In the genomic region with DNA sequence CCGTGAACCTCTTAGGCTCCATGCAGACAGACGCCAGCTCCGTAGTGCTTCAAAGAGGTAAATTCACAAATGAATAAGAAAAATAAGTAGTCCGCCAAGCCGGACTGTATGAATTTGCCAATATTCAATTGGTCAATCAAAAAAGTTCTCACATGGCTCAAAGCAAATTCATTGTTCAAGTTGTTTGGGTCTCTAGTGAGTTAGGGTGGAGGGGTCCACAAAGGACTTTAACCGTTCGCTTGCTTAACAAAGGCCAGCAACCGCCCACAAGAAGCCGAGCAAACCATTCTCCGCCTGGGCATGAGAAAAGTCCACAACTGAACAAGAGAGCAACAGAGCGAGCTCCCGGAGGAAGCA, we compare ENCODE assay signal across 9 mouse cellular contexts. TPM values are rescaled to one million over a fixed set of nuclear protein-coding genes. Genes with fewer than 3 reads are reported as not detected.
DNase-seq lines count a peak whose midpoint lies in the region; ATAC-seq lines count a peak whose summit lies in the region.
"Had no signal": no experiment of that assay in that cellular context is flagged by ENCODE, and none has a peak within 500 bp of the region (broad histone marks: within the 10 kb centered on the region; RNA-seq: fewer than 3 reads in every experiment).

No protein-coding gene starts in this region.

- H3K4me3 ChIP-seq in neural tube, embryonic 11.5 days (ENCODE audit: low read depth, low read length) = peak overlapping the region; percentile 62
- H3K4me3 ChIP-seq in liver, embryonic 12.5 days = peak overlapping the region; percentile 49

- H3K36me3 ChIP-seq in neural tube, embryonic 11.5 days (ENCODE audit: control insufficient read depth, insufficient read depth, low read length) = no peaks in the 10 kb centered on the region
- H3K36me3 ChIP-seq in liver, embryonic 12.5 days = no peaks in the 10 kb centered on the region

- H3K9me3 ChIP-seq in neural tube, embryonic 11.5 days (ENCODE audit: control insufficient read depth, low read length) = no peaks in the 10 kb centered on the region
- no peaks in the 10 kb centered on the region for H3K9me3 ChIP-seq in liver, embryonic 12.5 days (replicated peaks)

- H3K4me2 ChIP-seq in neural tube, embryonic 11.5 days (ENCODE audit: low read depth) = peak overlapping the region; percentile 72
- peak overlapping the region; percentile 65 for H3K4me2 ChIP-seq in liver, embryonic 12.5 days

- H3K27me3 ChIP-seq in neural tube, embryonic 11.5 days (ENCODE audit: control insufficient read depth, insufficient read depth, low read length) = no peaks in the 10 kb centered on the region
- peaks cover 60% of the 10 kb centered on the region for H3K27me3 ChIP-seq in liver, embryonic 12.5 days (replicated peaks)

- peaks cover 2% of the 10 kb centered on the region; the same call in 1 of the 2 replicates for H3K4me1 ChIP-seq in neural tube, embryonic 11.5 days (ENCODE audit: control insufficient read depth, insufficient read depth, low read length)
- no peaks in the 10 kb centered on the region for H3K4me1 ChIP-seq in liver, embryonic 12.5 days

- ATAC-seq in frontal cortex, adult (ENCODE audit: low TSS enrichment) = peak; percentile 26; the same call in 1 of the 2 replicates
- ATAC-seq in neural tube, embryonic 11.5 days (ENCODE audit: insufficient read depth, low FRiP score, low TSS enrichment) = peak; percentile 17
- ATAC-seq in liver, embryonic 12.5 days = no peak
- no peak for ATAC-seq in granulocyte monocyte progenitor cell, adult 5-6 weeks (replicated peaks; ENCODE audit: poor library complexity, severe bottlenecking)

- H3K27ac ChIP-seq in neural tube, embryonic 11.5 days (ENCODE audit: low read depth, low read length) = peak overlapping the region; percentile 88
- H3K27ac ChIP-seq in liver, embryonic 12.5 days = no peak overlapping the region

- DNase-seq in frontal cortex, postnatal 14 days (ENCODE audit: low spot score in 2 of 2) = no peak
- DNase-seq in neural tube, embryonic 11.5 days (ENCODE audit: low spot score) = no peak
- no peak for DNase-seq in neural tube, embryonic 10.5 days (ENCODE audit: extremely low spot score, low spot score)
- no peak for DNase-seq in natural killer cell, adult 2 months (ENCODE audit: low spot score in 2 of 2)
- DNase-seq in spleen, postnatal 14 days (ENCODE audit: low spot score in 2 of 2) = no peak

- WGBS in neural tube, embryonic 11.5 days = 3% methylated on average over 12 of the region's 12 CpGs
- WGBS in liver, embryonic 12.5 days (ENCODE audit: insufficient replicate concordance) = 20% methylated on average over 12 of the region's 12 CpGs

- H3K9ac ChIP-seq in neural tube, embryonic 11.5 days (ENCODE audit: low read length) = peak overlapping the region; percentile 93
- H3K9ac ChIP-seq in liver, embryonic 12.5 days = 0 out of 2 replicates have a peak overlapping the region, but pooled peaks have one; percentile 14

RNA-seq across cellular contexts. Expression of gene Prom1, which starts 1.7 kb away (rescaled TPM):
- polyA plus RNA-seq in neural tube, embryonic 11.5 days (2014; fragmentation: Nextera tagmentation; extraction: Ambion mirVana) = 105 and 110 TPM in 2 replicates
- 11.9 and 13.0 TPM in 2 replicates for polyA plus RNA-seq in liver, embryonic 12.5 days (2016; fragmentation: Nextera tagmentation; extraction: Ambion mirVana)
- total RNA-seq in granulocyte monocyte progenitor cell, adult 5-6 weeks (2014; fragmentation: Nextera tagmentation) = 12.7 and 17.1 TPM in 2 replicates
- 40.5 and 45.8 TPM in 2 replicates for total RNA-seq in granulocyte monocyte progenitor cell, adult 5-6 weeks (2017)
- polyA plus RNA-seq: C2C12 had no signal

Comparison
In these comparisons a context has a peak if more than half of its experiments do, and no peak if none do; other contexts are left out.
1. ATAC-seq: peak in frontal cortex, adult (single experiment) and neural tube, embryonic 11.5 days (single experiment); none in liver, embryonic 12.5 days (single experiment) and granulocyte monocyte progenitor cell, adult 5-6 weeks (single experiment).